Mouse (Mus musculus) heart, postnatal 0 days (tissue): ENCODE results near the gene 1700001L19Rik. TPM values are rescaled to one million over a fixed set of nuclear protein-coding genes. Genes with fewer than 3 reads are reported as not detected.

Experiments
- ATAC-seq: fragments of 200-750 bp; cut with Nextera tagmentation; 2 replicates; pipeline ENCODE4 v1.8.0; 2017; ENCODE audit warnings: low read depth, moderate number of reproducible peaks, moderate library complexity; ENCODE audit not compliant: insufficient read depth
- DNase-seq: peaks from one replicate; pipeline ENCODE4 v3.0.0-alpha.2; 2016; ENCODE audit warnings: low spot score
- H3K27ac ChIP-seq: fragments of 300-500 bp; sonication (generic); 2 replicates; pipeline ENCODE4 v1.5.1; 2014; ENCODE audit warnings: low read depth, mild to moderate bottlenecking
- H3K27me3 ChIP-seq: fragments of 300-500 bp; sonication (generic); 2 replicates; pipeline ENCODE4 v1.6.1; 2014; ENCODE audit warnings: low read length, mixed read lengths; ENCODE audit not compliant: control insufficient read depth, insufficient read depth
- H3K36me3 ChIP-seq: fragments of 300-500 bp; sonication (generic); replicated peaks from 2 replicates; pipeline ENCODE4 v1.6.1; 2014; ENCODE audit warnings: low read length, mixed read lengths; ENCODE audit not compliant: control insufficient read depth, insufficient read depth
- H3K4me1 ChIP-seq: fragments of 300-500 bp; sonication (generic); 2 replicates; pipeline ENCODE4 v1.6.1; 2014; ENCODE audit warnings: antibody characterized with exemption; ENCODE audit not compliant: control insufficient read depth, insufficient read depth
- H3K4me2 ChIP-seq: fragments of 300-500 bp; sonication (generic); 2 replicates; pipeline ENCODE4 v1.6.1; 2014; ENCODE audit warnings: low read depth, mild to moderate bottlenecking, low read length, moderate library complexity
- H3K4me3 ChIP-seq: fragments of 300-500 bp; sonication (generic); 2 replicates; pipeline ENCODE4 v1.5.1; 2014; ENCODE audit warnings: low read depth, low read length
- H3K9ac ChIP-seq: fragments of 300-500 bp; sonication (generic); replicated peaks from 2 replicates; pipeline ENCODE4 v1.6.1; 2014; ENCODE audit warnings: low read depth, low read length, mixed read lengths
- H3K9me3 ChIP-seq: fragments of 300-500 bp; sonication (generic); replicated peaks from 2 replicates; pipeline ENCODE4 v1.6.1; 2016; ENCODE audit warnings: low read length; ENCODE audit not compliant: control insufficient read depth
- CTCF ChIP-seq: IDR thresholded peaks from 2 replicates; pipeline ENCODE4 v1.5.1; 2016; ENCODE audit warnings: antibody characterized with exemption, control low read depth, low read depth
- EP300 ChIP-seq: IDR thresholded peaks from 2 replicates; pipeline ENCODE4 v1.6.1; 2016; ENCODE audit warnings: antibody characterized with exemption, low read depth
- WGBS: fragments of 180-500 bp; shearing (Covaris S2); extraction: QIAGEN DNeasy Blood & Tissue Kit; methylation state at CpG from one replicate; pipeline ENCODE4 v1.1.7; 2014; 5-methylcytosine and 5-hydroxymethylcytosine counted together
- polyA plus RNA-seq: library from polyadenylated mRNA; unstranded; fragments of >200 nt; fragmentation: Nextera tagmentation; extraction: Ambion mirVana; gene quantifications from 2 replicates; pipeline ENCODE4 v1.2.1, GENCODE M21; 2015
- total RNA-seq: library from RNA; depleted of rRNA; stranded (reverse); fragments of >200 nt; gene quantifications from 2 replicates; pipeline ENCODE4 v1.2.3, GENCODE M21; 2014; ENCODE audit warnings: low replicate concordance

1700001L19Rik gene
- total and polyA plus RNA-seq, 2 experiments from 2014 or later: 0.29 TPM; not detected in 1

- TF ChIP-seq CTCF (no peak), EP300 (no peak)
- peak; percentile 9; the same call in 1 of the 2 replicates for ATAC-seq
- no peak overlapping the region for H3K9ac ChIP-seq
- no peak overlapping the region for H3K4me3 ChIP-seq
- DNase-seq: no peak
- H3K4me2 ChIP-seq: no peak overlapping the region
- no peaks in the 10 kb centered on the region for H3K9me3 ChIP-seq
- H3K27me3 ChIP-seq: no peaks in the 10 kb centered on the region
- H3K4me1 ChIP-seq: no peaks in the 10 kb centered on the region
- 15% methylated on average over 13 of the region's 13 CpGs for WGBS
- peaks cover 7% of the 10 kb centered on the region for H3K36me3 ChIP-seq
- H3K27ac ChIP-seq: no peak overlapping the region
Measured at GRCm38 (mm10) chr13:68597667-68598066, 446 bp downstream of the 1700001L19Rik start.

DNA sequence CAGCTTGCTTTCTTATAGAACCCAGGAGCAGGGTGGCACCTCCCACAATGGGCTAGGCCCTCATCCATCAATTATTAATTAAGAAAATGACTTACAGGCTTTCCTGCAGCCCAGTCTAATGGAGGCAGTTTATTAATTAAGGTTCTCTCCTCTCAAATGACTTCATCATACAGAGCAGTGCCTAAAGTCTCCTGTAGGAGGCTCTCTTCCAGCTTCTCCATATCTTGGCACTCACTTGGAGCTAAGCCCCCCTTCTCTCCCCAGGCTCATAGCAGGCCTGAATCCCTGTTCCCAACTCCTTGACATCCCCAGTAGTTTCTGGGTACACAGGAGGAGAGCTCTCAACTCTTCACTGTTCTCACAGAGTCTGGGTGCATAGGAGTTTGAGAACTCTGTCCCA lies 1.7 kb downstream of the 1700001L19Rik start:
- Histone ChIP-seq H3K4me3 (no peak overlapping the region), H3K4me1 (no peaks in the 10 kb centered on the region), H3K9me3 (no peaks in the 10 kb centered on the region), H3K36me3 (no peaks in the 10 kb centered on the region), H3K27ac (no peak overlapping the region), H3K9ac (no peak overlapping the region), H3K27me3 (no peaks in the 10 kb centered on the region), H3K4me2 (no peak overlapping the region)
- ATAC-seq: no peak
- no peak for DNase-seq
- TF ChIP-seq EP300 (no peak), CTCF (no peak)

DNA sequence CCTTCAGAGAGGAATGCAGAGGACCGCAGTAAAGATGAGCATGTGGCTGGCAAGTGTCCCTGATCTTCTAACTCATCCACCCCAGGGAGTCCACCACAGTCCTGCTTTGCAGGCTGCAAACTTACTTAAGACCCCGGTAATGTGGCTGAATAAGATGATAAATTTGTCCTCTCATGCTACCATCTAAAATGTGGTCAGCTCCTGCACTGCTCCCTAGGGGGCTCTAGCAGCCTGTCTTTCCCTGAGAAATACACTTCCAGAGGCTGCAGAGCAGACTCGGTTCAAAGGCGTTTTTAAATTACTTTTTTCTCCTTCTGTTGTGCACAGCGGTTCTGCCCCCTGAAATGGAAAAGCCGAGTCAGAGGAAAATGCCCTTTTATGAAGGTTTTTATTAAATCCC lies 4.0 kb downstream of the 1700001L19Rik start:
- 17% methylated on average over 6 of the region's 6 CpGs for WGBS
- no peak for DNase-seq

GRCm38 (mm10) chr13:68603085-68603484 lies 5.9 kb downstream of the 1700001L19Rik start:
- H3K4me2 ChIP-seq: no peak overlapping the region
- no peak for ATAC-seq
- 63% methylated on average over 6 of the region's 6 CpGs for WGBS

More for the DNA sequence above, 4.0 kb downstream of the 1700001L19Rik start:
- Histone ChIP-seq H3K9me3 (no peaks in the 10 kb centered on the region), H3K27me3 (no peaks in the 10 kb centered on the region), H3K9ac (no peak overlapping the region), H3K27ac (no peak overlapping the region), H3K4me2 (no peak overlapping the region), H3K4me1 (no peaks in the 10 kb centered on the region), H3K36me3 (no peaks in the 10 kb centered on the region), H3K4me3 (no peak overlapping the region)
- no peak; the same call in 1 of the 2 replicates for ATAC-seq
- TF ChIP-seq EP300 (no peak), CTCF (peak; percentile 57)

GRCm38 (mm10) chr13:68605689-68606126 lies 8.5 kb downstream of the 1700001L19Rik start:
- H3K9me3 ChIP-seq: no peaks in the 10 kb centered on the region
- no peak overlapping the region for H3K27ac ChIP-seq
- DNase-seq (peak; percentile 38), ATAC-seq (peak; percentile 80)
- peak overlapping the region; percentile 23 for H3K4me3 ChIP-seq
- H3K4me1 ChIP-seq: no peaks in the 10 kb centered on the region
- no peaks in the 10 kb centered on the region for H3K36me3 ChIP-seq
- no peaks in the 10 kb centered on the region for H3K27me3 ChIP-seq
- TF ChIP-seq CTCF: no peak
- TF ChIP-seq EP300: no peak
- H3K9ac ChIP-seq: no peak overlapping the region
- H3K4me2 ChIP-seq: peak overlapping the region; percentile 51
- 5% methylated on average over 11 of the region's 11 CpGs for WGBS

More at GRCm38 (mm10) chr13:68603085-68603484, 5.9 kb downstream of the 1700001L19Rik start:
- H3K36me3 ChIP-seq: no peaks in the 10 kb centered on the region
- no peak overlapping the region for H3K9ac ChIP-seq
- H3K9me3 ChIP-seq: no peaks in the 10 kb centered on the region
- TF ChIP-seq CTCF (no peak), EP300 (no peak)
- H3K27me3 ChIP-seq: no peaks in the 10 kb centered on the region
- DNase-seq: no peak
- no peak overlapping the region for H3K4me3 ChIP-seq
- H3K27ac ChIP-seq: no peak overlapping the region
- H3K4me1 ChIP-seq: no peaks in the 10 kb centered on the region

GRCm38 (mm10) chr13:68607652-68608405 lies 10.6 kb downstream of the 1700001L19Rik start:
- Histone ChIP-seq H3K36me3 (no peaks in the 10 kb centered on the region), H3K27ac (no peak overlapping the region), H3K4me1 (no peaks in the 10 kb centered on the region), H3K9ac (no peak overlapping the region), H3K4me2 (peak overlapping the region; percentile 48), H3K27me3 (no peaks in the 10 kb centered on the region), H3K4me3 (peak overlapping the region; percentile 7; the same call in 1 of the 2 replicates), H3K9me3 (no peaks in the 10 kb centered on the region)
- 41% methylated on average over 21 of the region's 21 CpGs for WGBS
- DNase-seq (no peak), ATAC-seq (no peak; the same call in 1 of the 2 replicates)
- TF ChIP-seq CTCF: no peak
- no peak for TF ChIP-seq EP300
